Mouse (Mus musculus) left cerebral cortex, adult 8-10 months (tissue): ENCODE results near the gene Sh3bp5l. TPM values are rescaled to one million over a fixed set of nuclear protein-coding genes. Genes with fewer than 3 reads are reported as not detected.
"Not testable (repeated sequence)": the region's sequence is repeated elsewhere in the genome, so short reads cannot be mapped to it uniquely, and the experiment has no call there.

Experiments
- DNase-seq, 2 experiments: peaks; one replicate each; pipeline ENCODE4 v3.0.0; 2022; ENCODE audit warnings: low spot score in 2 of 2
- total RNA-seq, 4 experiments: library from RNA; stranded (reverse); gene quantifications; 2 replicates each; pipeline ENCODE4 v1.2.4; 2022

The Sh3bp5l gene
- total RNA-seq, 4 experiments from 2014 or later: 41.8 to 49.8 (median 44.4) TPM

- DNase-seq: peak; percentile 90 to 95
Observed at GRCm38 (mm10) chr11:58322824-58323569, 7.5 kb upstream of the Sh3bp5l start.

DNA sequence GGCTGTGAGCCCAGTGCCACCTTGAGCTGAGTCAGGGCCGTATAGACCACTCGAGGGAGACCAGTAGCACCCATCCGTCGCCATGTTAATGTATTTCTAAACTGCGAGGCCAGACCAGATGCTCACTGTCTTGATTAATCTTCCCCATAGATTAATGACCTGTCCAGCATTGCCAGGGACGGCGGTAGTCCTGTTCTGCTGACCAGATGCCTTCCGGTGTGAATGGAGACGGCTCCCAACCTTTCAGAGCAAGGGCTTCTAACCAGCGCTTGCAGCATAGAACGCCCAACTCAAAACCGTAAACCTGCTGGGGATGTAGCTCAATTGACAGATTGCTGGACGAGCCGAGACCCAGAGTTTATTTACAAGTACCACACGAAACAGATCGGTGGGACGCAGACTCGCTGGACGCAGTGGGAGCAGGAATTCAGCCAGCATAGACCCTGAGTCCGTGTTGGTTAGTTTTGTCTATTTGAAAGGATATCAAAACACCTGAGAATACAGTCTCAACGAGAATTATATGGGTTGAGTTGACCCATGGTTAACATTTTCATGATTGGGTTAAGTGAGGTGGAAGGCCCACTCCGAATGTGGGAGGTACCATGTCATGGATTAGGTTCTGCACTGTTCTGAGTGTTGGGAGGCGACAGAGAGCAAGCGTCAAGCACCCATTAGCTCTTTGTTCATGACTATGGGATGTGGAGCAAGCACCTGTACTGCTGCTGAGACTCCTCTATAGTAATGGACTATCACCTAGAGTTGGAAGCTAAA, 6.8 kb upstream of the Sh3bp5l start:
- DNase-seq: no peak

- no peak for DNase-seq
Observed at GRCm38 (mm10) chr11:58324614-58325229, 5.8 kb upstream of the Sh3bp5l start.

DNA sequence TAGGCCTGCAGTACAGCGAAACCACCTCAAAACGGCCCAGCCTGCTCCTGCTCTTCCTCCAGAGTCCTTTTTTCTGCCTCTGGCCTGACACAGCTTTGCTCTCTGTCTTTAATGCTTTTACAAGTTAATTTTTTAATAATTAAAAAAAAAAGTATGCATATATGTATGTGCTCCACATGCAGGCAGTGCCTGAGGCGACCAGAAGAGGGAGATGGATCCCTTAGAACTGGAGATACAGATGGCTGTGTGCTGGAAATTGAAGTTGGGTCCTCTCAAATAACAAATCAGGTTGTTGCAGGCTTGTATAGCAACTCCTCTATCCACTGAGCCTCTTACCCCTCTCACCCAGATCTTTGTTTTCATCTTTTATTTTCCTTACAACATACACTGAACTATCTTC, 3.7 kb upstream of the Sh3bp5l start:
- no peak for DNase-seq

- DNase-seq: no peak
Observed at GRCm38 (mm10) chr11:58329906-58330275, 633 bp upstream of the Sh3bp5l start.

DNA sequence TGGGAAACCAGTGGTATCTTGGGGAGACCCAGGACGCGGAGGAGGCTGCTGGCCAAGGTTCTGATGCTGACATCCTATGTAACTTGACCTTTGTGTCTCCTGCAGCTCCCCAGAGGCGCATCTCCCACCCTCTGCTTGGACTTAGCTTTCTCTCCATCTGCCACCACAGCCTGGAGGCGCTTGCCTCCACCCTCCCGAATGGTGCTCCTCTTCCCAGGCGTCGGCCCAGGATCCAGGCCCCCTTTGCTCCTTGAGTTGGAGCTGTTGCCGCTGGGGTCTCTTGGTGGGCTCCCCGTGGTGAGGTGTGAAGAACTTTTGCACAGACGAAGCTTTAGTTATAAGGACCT, 598 bp downstream of the Sh3bp5l start:
- no peak for DNase-seq

DNA sequence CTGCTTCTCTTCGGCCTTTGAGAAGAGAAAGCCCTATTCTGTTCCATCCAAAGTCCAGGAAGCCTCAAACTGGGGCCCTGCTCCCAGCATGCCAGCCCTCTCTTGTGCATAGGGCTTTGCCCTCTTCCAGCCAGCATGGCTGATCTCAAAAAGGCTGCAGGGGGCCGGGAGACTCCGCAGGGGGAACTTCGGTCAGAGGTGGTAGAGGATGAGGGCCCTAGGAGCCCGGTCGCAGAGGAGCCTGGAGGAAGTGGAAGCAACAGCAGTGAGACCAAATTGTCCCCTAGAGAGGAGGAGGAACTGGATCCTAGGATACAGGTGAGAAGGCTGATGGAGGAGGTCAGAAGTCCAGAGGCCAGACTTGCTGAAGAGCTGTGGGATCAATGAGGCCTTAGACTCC, 1.0 kb downstream of the Sh3bp5l start:
- no peak for DNase-seq

GRCm38 (mm10) chr11:58334746-58335145, 4.2 kb downstream of the Sh3bp5l start:
- no peak for DNase-seq

GRCm38 (mm10) chr11:58346745-58347144, 16.2 kb downstream of the Sh3bp5l start:
- no peak for DNase-seq

- no peak for DNase-seq
Observed at GRCm38 (mm10) chr11:58350628-58351027, 20.1 kb downstream of the Sh3bp5l start.

GRCm38 (mm10) chr11:58351179-58351578, 20.7 kb downstream of the Sh3bp5l start:
- no peak for DNase-seq

DNA sequence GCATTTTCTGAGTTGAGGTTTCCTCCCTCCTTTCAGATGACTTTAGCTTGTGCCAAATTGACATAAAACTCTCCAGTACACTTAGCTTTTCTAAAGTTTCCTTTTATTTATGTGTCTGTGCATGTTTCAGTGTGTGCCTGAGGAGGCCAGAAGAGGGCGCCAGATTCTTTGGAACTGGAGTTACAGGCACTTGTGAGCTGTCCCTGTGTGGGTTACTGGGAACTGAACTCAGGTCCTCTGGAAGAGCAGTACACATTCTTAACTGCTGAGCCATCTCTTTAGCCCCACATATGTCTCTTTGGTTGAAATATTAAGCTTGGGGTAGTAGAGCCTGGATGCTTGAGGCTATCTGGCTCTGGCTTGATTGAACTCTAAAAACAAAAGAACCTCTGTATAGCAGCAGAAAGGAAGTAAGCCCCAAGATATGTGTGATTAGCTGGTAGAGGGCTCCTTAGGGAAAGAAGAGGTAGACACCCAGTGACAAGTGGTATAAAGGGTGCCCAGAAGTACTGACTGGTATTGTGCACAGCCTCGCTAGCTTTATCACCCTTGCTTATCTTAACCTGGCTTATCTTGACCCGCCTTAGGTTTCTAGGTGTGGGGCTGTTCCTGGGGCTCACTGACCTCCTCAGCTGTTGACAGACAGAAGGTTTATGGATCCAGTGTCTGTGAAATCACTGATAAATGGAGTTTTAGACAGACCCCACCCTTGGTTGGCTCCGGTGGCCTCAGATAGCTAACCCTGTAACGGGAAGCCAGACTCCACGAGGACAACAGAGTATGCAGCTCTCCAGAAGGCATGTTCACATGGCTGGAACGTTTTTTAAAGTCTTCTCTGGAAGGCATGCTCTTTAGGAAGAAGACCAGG, 22.4 kb downstream of the Sh3bp5l start:
- DNase-seq: no peak

DNA sequence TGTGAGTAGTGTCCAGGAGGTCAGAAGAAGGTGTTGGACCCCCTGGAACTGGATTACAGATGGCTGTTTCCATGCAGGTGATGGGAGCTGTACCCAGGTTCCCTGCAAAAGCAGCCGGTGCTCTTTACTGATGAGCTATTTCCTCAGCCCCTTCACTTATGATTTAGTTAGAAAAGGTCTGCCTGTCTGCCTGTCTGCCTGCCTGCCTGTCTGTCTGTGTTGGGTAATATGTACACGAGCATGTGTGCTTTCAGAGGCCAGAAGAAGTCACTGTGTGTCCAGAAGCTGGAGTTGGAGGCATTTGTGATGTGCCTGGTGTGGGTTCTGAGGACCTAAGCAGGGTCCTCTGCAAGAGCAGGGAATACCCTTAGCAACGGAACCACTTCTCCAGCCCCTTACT, 23.2 kb downstream of the Sh3bp5l start:
- DNase-seq: no peak

- DNase-seq: peak in 1 of 2 experiments; percentile 67
Observed at GRCm38 (mm10) chr11:58354476-58354875, 24.0 kb downstream of the Sh3bp5l start.

DNA sequence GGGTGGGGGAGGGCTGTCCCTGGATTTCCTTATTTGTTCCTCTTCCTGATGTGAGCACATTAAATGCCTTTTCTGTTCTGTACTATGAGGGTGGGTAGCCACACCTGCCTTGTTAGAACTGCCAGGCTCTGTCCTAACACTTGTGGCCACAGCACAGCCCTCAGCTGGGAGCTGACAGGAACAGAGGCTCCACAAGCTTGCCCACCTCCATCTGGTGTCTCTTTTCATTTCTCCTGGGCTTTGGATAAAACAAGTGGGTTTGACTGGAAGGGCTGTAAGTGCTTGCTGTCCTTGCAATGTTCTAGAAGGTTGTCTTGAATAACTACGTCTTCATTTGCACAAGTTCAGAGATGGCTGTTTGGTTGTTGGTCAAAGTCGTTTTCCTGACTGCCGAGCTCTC, 24.4 kb downstream of the Sh3bp5l start:
- peak in 1 of 2 experiments; percentile 36 for DNase-seq

DNA sequence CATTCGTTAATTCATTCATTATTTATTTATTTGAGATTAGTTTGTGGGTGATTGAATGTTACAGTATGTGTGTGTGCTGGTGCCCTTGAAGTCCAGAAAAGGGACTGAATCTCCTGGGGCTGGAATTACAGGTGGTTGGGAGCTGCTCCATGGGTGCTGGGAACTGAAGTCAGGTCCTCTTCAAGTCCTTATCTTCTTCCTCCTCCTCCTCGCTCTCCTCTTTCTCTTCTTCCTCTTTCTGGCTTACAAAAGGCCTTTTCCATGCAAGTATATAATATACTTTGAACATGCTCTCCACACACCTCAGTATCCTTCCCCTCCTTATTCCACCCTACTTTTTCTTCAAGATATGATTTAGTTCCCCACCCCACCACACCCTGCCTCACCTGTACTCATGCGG, 26.5 kb downstream of the Sh3bp5l start:
- no peak for DNase-seq

DNA sequence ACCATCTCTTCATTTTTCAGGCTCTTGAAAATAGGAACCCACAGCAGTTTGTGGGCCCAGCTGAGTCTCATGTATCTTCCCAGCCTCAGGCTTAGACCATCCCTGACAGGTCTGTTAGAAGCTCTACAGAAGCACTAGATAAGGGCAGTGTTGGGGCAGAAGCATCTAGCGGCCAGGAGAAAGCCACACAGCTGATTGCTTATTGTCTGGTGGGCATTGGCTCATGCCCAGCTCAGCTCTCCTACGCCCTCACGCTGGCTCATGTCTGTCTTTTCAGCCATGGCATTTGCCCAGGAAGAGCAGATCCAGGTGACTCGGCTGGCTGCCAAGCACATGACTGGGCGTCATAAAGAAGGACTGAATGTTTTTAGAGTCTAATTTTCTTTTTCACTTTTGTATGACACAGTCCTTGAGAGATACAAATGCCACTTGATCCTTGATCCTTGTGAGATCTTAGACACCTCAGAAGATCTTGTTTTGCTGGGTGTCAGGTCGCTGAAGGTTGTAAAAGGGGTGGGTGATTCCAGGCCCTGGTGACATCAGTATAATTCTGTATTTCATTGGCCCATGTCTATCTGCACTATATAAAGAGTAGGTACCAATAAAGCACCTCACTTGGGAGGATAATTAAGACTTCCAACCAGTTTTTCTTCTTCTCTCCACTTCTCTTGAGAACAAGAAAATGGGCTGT, 27.5 kb downstream of the Sh3bp5l start:
- DNase-seq: no peak

- not testable (repeated sequence) for DNase-seq
Observed at GRCm38 (mm10) chr11:58362562-58362961, 32.0 kb downstream of the Sh3bp5l start.

- no peak for DNase-seq
Observed at GRCm38 (mm10) chr11:58364454-58364853, 33.9 kb downstream of the Sh3bp5l start.

GRCm38 (mm10) chr11:58366191-58366590, 35.7 kb downstream of the Sh3bp5l start:
- DNase-seq: not testable (repeated sequence)

- no peak for DNase-seq
Observed at GRCm38 (mm10) chr11:58377273-58377672, 46.7 kb downstream of the Sh3bp5l start.
